Mouse (Mus musculus): ENCODE results near the gene Gpx4. TPM values are rescaled to one million over a fixed set of nuclear protein-coding genes. Genes with fewer than 3 reads are reported as not detected.

The Gpx4 gene
- polyA plus RNA-seq, 1 experiment: 598 TPM

DNA sequence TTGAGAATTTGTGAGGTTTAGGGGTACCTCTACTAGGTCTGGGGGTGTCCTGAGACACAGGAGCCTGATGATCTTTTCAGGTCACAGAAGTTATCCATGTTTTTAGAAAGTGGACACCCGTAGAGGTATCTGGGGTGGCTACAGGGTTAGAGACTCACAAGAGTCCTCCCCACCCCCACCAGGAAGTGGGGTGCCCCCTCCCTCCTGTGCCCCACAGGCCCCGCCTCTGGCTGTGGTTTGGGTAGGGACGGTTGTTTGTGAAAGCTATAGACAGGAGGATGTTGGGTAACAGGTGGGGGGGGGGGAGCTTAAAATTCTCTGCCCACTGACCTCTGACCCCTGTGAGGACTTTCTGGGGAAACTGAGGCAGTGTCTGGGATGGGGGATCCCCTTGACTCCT is 29.6 kb upstream of the Gpx4 start:
- Histone ChIP-seq H3K36me3 (ENCODE audit: control insufficient read depth, insufficient read depth, low read length) (peaks cover 42% of the 10 kb centered on the region), H3K4me1 (replicated peaks; ENCODE audit: control insufficient read depth, insufficient read depth, low read length) (peaks cover 49% of the 10 kb centered on the region), H3K27me3 (ENCODE audit: control insufficient read depth, insufficient read depth, low read length) (no peaks in the 10 kb centered on the region), H3K27ac (ENCODE audit: control insufficient read depth, insufficient read depth, low read length) (peak overlapping the region; percentile 99), H3K4me3 (ENCODE audit: control insufficient read depth, insufficient read depth, low read length) (peak overlapping the region; percentile 83)
- WGBS: 2% methylated on average over 3 of the region's 3 CpGs
- no peak for TF ChIP-seq POLR2A (IDR thresholded peaks at IDR 0.05; ENCODE audit: control insufficient read depth, extremely low read depth, insufficient read depth, low read length, poor library complexity)
- peak; percentile 15; the same call in 1 of the 2 replicates for TF ChIP-seq CTCF (IDR thresholded peaks at IDR 0.05; ENCODE audit: borderline replicate concordance, control insufficient read depth, extremely low read depth, insufficient read depth, low read length, poor library complexity)
- DNase-seq: peak; percentile 97

DNA sequence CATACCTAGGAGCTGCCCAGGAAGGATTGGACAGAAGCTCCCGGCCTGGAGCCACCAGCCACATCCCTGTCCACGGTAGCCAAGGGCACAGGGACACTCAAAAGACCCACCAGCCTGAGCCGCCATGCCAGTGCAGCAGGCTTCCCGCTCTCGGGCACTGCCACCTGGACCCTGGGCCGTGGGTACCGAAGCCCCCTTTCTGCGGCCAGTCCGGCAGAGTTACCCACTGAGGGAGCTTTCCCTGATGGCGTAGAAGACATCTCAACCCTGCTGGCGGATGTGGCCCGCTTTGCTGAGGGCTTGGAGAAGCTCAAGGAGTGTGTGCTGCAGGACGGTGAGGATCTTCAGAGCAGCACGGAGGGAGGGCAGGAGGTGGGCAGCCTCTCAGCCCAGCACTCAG is 29.2 kb upstream of the Gpx4 start:
- TF ChIP-seq CTCF (IDR thresholded peaks at IDR 0.05; ENCODE audit: borderline replicate concordance, control insufficient read depth, extremely low read depth, insufficient read depth, low read length, poor library complexity) (no peak), POLR2A (IDR thresholded peaks at IDR 0.05; ENCODE audit: control insufficient read depth, extremely low read depth, insufficient read depth, low read length, poor library complexity) (no peak)
- H3K27ac ChIP-seq (ENCODE audit: control insufficient read depth, insufficient read depth, low read length): peak overlapping the region; percentile 99
- H3K27me3 ChIP-seq (ENCODE audit: control insufficient read depth, insufficient read depth, low read length): no peaks in the 10 kb centered on the region
- WGBS: 14% methylated on average over 14 of the region's 14 CpGs
- DNase-seq: peak; percentile 62
- peaks cover 53% of the 10 kb centered on the region for H3K4me1 ChIP-seq (replicated peaks; ENCODE audit: control insufficient read depth, insufficient read depth, low read length)
- H3K4me3 ChIP-seq (ENCODE audit: control insufficient read depth, insufficient read depth, low read length): peak overlapping the region; percentile 83
- peaks cover 46% of the 10 kb centered on the region for H3K36me3 ChIP-seq (ENCODE audit: control insufficient read depth, insufficient read depth, low read length)

DNA sequence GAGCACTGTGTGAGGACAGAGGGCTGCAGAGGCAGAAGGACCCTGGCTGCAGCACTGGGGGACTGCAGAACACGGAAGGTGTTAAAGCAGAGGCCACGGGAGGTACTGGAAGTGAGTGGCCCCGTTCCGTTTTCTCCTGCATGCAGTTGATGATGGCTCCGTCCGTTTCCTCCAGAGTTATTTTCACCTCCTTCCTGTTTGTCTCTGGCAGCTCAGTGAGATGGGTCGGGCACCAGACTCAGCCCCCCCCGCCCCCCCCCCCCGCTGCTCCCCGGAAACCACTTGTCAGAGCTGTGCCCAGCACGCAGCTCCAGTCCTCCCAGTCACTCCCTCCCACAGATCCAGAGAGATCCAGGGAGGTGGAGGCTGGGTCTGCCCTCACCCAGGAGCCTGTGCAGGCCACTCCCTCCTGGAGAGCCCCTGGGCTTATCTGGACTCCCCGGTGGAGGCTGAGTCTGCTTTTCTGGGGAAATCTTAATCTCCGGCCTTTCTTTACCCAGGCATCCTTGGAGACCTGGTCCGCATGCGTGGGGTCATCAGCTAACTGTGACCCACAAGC is 28.1 kb upstream of the Gpx4 start:
- peaks cover 60% of the 10 kb centered on the region for H3K4me1 ChIP-seq (replicated peaks; ENCODE audit: control insufficient read depth, insufficient read depth, low read length)
- H3K27me3 ChIP-seq (ENCODE audit: control insufficient read depth, insufficient read depth, low read length): no peaks in the 10 kb centered on the region
- 20% methylated on average over 13 of the region's 15 CpGs for WGBS
- peak overlapping the region; percentile 65 for H3K4me3 ChIP-seq (ENCODE audit: control insufficient read depth, insufficient read depth, low read length)
- no peak for TF ChIP-seq CTCF (IDR thresholded peaks at IDR 0.05; ENCODE audit: borderline replicate concordance, control insufficient read depth, extremely low read depth, insufficient read depth, low read length, poor library complexity)
- 0 out of 2 replicates have a peak, but pooled peaks have one; percentile 45 for TF ChIP-seq POLR2A (IDR thresholded peaks at IDR 0.05; ENCODE audit: control insufficient read depth, extremely low read depth, insufficient read depth, low read length, poor library complexity)
- peaks cover 54% of the 10 kb centered on the region for H3K36me3 ChIP-seq (ENCODE audit: control insufficient read depth, insufficient read depth, low read length)
- DNase-seq: peak; percentile 67
- peak overlapping the region; percentile 99 for H3K27ac ChIP-seq (ENCODE audit: control insufficient read depth, insufficient read depth, low read length)

DNA sequence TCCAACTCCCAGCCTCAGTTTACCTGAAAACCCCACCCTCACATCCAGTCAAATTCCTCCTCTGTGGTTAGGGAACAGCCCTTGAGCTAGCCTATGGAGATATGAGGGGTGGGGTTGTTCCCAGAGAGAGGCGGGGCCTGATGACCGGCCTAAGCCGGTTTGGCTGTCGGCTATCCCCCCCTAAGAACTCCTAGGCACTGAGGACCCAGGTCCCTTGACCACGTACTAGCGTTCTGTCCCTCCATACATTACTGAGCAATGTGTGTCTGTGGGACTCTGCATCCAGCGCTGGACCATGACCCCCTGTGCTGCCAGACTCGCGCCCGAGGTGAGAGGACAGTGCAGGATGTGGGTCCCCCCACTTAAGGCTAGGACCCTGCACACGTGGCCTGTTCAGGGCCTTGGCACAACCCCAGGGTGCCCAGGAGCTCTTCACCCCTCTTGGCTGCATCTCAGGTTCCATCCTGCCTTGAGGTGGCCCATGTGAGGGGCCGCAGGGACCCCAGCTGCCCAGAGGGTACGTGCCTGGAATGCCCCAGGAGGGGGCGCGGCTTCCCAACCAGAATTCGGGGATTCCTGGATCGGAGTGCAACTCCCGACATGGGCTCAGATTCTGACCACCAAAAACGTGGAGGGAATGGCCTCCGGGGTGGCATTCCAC is 27.4 kb upstream of the Gpx4 start:
- peaks cover 56% of the 10 kb centered on the region for H3K36me3 ChIP-seq (ENCODE audit: control insufficient read depth, insufficient read depth, low read length)

DNA sequence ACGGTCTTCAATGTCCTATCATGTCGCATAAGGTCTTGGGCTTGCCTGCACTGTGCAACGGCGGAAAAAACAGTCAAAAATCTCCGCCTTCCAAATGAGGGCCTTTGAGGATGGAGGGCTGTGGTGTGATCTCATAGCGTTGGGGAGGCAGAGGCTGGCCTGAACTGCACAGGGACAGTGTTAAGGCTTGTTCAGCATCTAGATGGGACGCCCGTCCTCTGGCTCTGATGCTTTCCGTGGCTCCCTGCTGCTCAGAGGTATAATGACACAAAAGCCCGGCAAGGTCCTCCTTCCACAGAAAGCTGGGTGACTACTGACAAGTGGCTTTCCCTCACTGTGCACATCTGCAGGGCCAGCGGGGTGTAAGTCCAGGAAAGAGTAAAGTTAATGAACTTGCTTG is 26.8 kb upstream of the Gpx4 start:
- TF ChIP-seq POLR2A (IDR thresholded peaks at IDR 0.05; ENCODE audit: control insufficient read depth, extremely low read depth, insufficient read depth, low read length, poor library complexity): no peak
- no peak for TF ChIP-seq CTCF (IDR thresholded peaks at IDR 0.05; ENCODE audit: borderline replicate concordance, control insufficient read depth, extremely low read depth, insufficient read depth, low read length, poor library complexity)
- no peaks in the 10 kb centered on the region for H3K27me3 ChIP-seq (ENCODE audit: control insufficient read depth, insufficient read depth, low read length)
- 0 out of 2 replicates have a peak overlapping the region, but pooled peaks have one; percentile 84 for H3K27ac ChIP-seq (ENCODE audit: control insufficient read depth, insufficient read depth, low read length)
- peaks cover 62% of the 10 kb centered on the region for H3K36me3 ChIP-seq (ENCODE audit: control insufficient read depth, insufficient read depth, low read length)
- DNase-seq: no peak
- H3K4me3 ChIP-seq (ENCODE audit: control insufficient read depth, insufficient read depth, low read length): no peak overlapping the region
- H3K4me1 ChIP-seq (replicated peaks; ENCODE audit: control insufficient read depth, insufficient read depth, low read length): peaks cover 70% of the 10 kb centered on the region
- WGBS: 81% methylated on average over 11 of the region's 11 CpGs

More for the DNA sequence above, 27.4 kb upstream of the Gpx4 start:
- TF ChIP-seq CTCF (IDR thresholded peaks at IDR 0.05; ENCODE audit: borderline replicate concordance, control insufficient read depth, extremely low read depth, insufficient read depth, low read length, poor library complexity) (no peak), POLR2A (IDR thresholded peaks at IDR 0.05; ENCODE audit: control insufficient read depth, extremely low read depth, insufficient read depth, low read length, poor library complexity) (no peak)
- peaks cover 66% of the 10 kb centered on the region for H3K4me1 ChIP-seq (replicated peaks; ENCODE audit: control insufficient read depth, insufficient read depth, low read length)
- DNase-seq: peak; percentile 18
- H3K4me3 ChIP-seq (ENCODE audit: control insufficient read depth, insufficient read depth, low read length): peak overlapping the region; percentile 65; the same call in 1 of the 2 replicates
- H3K27me3 ChIP-seq (ENCODE audit: control insufficient read depth, insufficient read depth, low read length): no peaks in the 10 kb centered on the region
- H3K27ac ChIP-seq (ENCODE audit: control insufficient read depth, insufficient read depth, low read length): peak overlapping the region; percentile 84
- WGBS: 91% methylated on average over 20 of the region's 20 CpGs

DNA sequence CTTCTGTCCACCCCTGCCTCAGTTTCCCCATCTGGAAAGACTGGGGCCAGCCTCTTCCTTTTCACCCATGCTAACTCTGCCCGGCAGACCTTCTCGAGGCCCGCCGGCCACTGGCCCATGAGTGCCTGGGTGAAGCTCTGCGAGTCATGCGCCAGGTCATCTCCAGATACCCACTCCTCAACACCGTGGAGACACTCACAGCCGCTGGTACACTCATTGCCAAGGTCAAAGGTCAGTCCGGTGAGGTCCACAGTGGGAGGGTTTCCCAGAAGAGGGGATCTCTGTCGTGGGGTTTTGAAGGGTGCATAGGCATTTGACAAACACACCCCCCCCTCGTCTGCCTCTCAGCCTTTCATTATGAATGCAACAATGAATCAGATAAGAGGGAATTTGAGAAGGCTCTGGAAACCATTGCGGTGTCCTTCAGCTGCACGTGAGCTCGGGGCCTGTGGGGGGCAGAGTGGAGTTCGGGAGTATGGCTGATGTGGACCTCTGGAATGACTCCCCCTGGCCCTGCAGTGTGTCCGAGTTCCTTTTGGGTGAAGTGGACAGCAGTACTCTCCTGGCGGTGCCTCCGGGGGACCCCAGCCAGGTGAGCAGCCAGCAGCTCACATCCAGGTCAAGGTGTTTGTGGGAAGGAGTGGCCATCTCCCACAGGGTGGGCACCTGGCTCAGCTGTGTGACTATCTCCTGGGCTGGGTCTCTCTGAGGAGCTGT is 26.2 kb upstream of the Gpx4 start:
- no peak for TF ChIP-seq POLR2A (IDR thresholded peaks at IDR 0.05; ENCODE audit: control insufficient read depth, extremely low read depth, insufficient read depth, low read length, poor library complexity)
- 0 out of 2 replicates have a peak, but pooled peaks have one; percentile 10 for TF ChIP-seq CTCF (IDR thresholded peaks at IDR 0.05; ENCODE audit: borderline replicate concordance, control insufficient read depth, extremely low read depth, insufficient read depth, low read length, poor library complexity)
- 88% methylated on average over 18 of the region's 18 CpGs for WGBS
- no peaks in the 10 kb centered on the region for H3K27me3 ChIP-seq (ENCODE audit: control insufficient read depth, insufficient read depth, low read length)
- peaks cover 70% of the 10 kb centered on the region for H3K4me1 ChIP-seq (replicated peaks; ENCODE audit: control insufficient read depth, insufficient read depth, low read length)
- no peak overlapping the region for H3K4me3 ChIP-seq (ENCODE audit: control insufficient read depth, insufficient read depth, low read length)
- H3K36me3 ChIP-seq (ENCODE audit: control insufficient read depth, insufficient read depth, low read length): peaks cover 67% of the 10 kb centered on the region
- peak; percentile 24 for DNase-seq
- peak overlapping the region; percentile 88 for H3K27ac ChIP-seq (ENCODE audit: control insufficient read depth, insufficient read depth, low read length)
